Mouse (Mus musculus) heart, embryonic 15.5 days (tissue): ENCODE data around the gene Ppp2r5d. TPM values are rescaled to one million over a fixed set of nuclear protein-coding genes. Genes with fewer than 3 reads are reported as not detected.

Experiments used
- ATAC-seq: fragments of 200-750 bp; cut with Nextera tagmentation; replicated peaks from 2 replicates; pipeline ENCODE4 v1.8.0; 2017; ENCODE audit warnings: low read depth, moderate TSS enrichment; ENCODE audit not compliant: insufficient number of reproducible peaks, insufficient read depth, low FRiP score
- H3K27ac ChIP-seq: fragments of 300-500 bp; sonication (generic); 2 replicates; pipeline ENCODE4 v1.5.1; 2015; ENCODE audit warnings: mild to moderate bottlenecking, inconsistent platforms
- H3K27me3 ChIP-seq: fragments of 300-500 bp; sonication (generic); 2 replicates; pipeline ENCODE4 v1.6.1; 2015; ENCODE audit warnings: inconsistent platforms
- H3K36me3 ChIP-seq: fragments of 300-500 bp; sonication (generic); 2 replicates; pipeline ENCODE4 v1.6.1; 2015; ENCODE audit warnings: mild to moderate bottlenecking, inconsistent platforms
- H3K4me1 ChIP-seq: fragments of 300-500 bp; sonication (generic); replicated peaks from 2 replicates; pipeline ENCODE4 v1.6.1; 2015; ENCODE audit warnings: inconsistent platforms
- H3K4me2 ChIP-seq: fragments of 300-500 bp; sonication (generic); 2 replicates; pipeline ENCODE4 v1.6.1; 2015; ENCODE audit warnings: inconsistent platforms, mild to moderate bottlenecking, moderate library complexity
- H3K4me3 ChIP-seq: fragments of 300-500 bp; sonication (generic); 2 replicates; pipeline ENCODE4 v1.5.1; 2015; ENCODE audit warnings: mild to moderate bottlenecking, inconsistent platforms
- H3K9ac ChIP-seq: fragments of 300-500 bp; sonication (generic); 2 replicates; pipeline ENCODE4 v1.6.1; 2015; ENCODE audit warnings: mild to moderate bottlenecking, inconsistent platforms
- H3K9me3 ChIP-seq: fragments of 300-500 bp; sonication (generic); replicated peaks from 2 replicates; pipeline ENCODE4 v1.6.1; 2016; ENCODE audit warnings: inconsistent platforms
- WGBS: fragments of 180-500 bp; shearing (Covaris S2); methylation state at CpG from one replicate; pipeline ENCODE4 v1.1.7; 2015; ENCODE audit warnings: mixed read lengths; 5-methylcytosine and 5-hydroxymethylcytosine counted together
- polyA plus RNA-seq: library from polyadenylated mRNA; unstranded; fragments of >200 nt; fragmentation: Nextera tagmentation; extraction: Ambion mirVana; gene quantifications from 2 replicates; pipeline ENCODE4 v1.2.1, GENCODE M21; 2015

Gene Ppp2r5d
- polyA plus RNA-seq, 1 experiment from 2014 or later = 44.6 TPM

- no peaks in the 10 kb centered on the region for H3K9me3 ChIP-seq
- ATAC-seq = no peak
- H3K4me1 ChIP-seq = peaks cover 24% of the 10 kb centered on the region
- WGBS = 78% methylated on average over 3 of the region's 3 CpGs
- H3K27ac ChIP-seq = no peak overlapping the region
- H3K36me3 ChIP-seq = peaks cover 7% of the 10 kb centered on the region; the same call in 1 of the 2 replicates
- H3K27me3 ChIP-seq = no peaks in the 10 kb centered on the region
- no peak overlapping the region for H3K4me3 ChIP-seq
- H3K4me2 ChIP-seq = no peak overlapping the region
- no peak overlapping the region for H3K9ac ChIP-seq
Observed at GRCm38 (mm10) chr17:46699912-46700311, 5.0 kb downstream of the Ppp2r5d start.

GRCm38 (mm10) chr17:46699245-46699644 lies 5.7 kb downstream of the Ppp2r5d start:
- ATAC-seq = no peak
- Histone ChIP-seq H3K36me3 (peaks cover 7% of the 10 kb centered on the region; the same call in 1 of the 2 replicates), H3K27ac (no peak overlapping the region), H3K4me2 (no peak overlapping the region), H3K4me3 (no peak overlapping the region), H3K9me3 (no peaks in the 10 kb centered on the region), H3K4me1 (peaks cover 24% of the 10 kb centered on the region), H3K9ac (no peak overlapping the region), H3K27me3 (no peaks in the 10 kb centered on the region)
- 86% methylated on average over 5 of the region's 5 CpGs for WGBS

- Histone ChIP-seq H3K4me3 (no peak overlapping the region), H3K9me3 (no peaks in the 10 kb centered on the region), H3K27me3 (no peaks in the 10 kb centered on the region), H3K4me2 (no peak overlapping the region), H3K27ac (no peak overlapping the region), H3K9ac (no peak overlapping the region), H3K4me1 (peaks cover 18% of the 10 kb centered on the region), H3K36me3 (peaks cover 7% of the 10 kb centered on the region; the same call in 1 of the 2 replicates)
- ATAC-seq = no peak
- WGBS = 82% methylated on average over 6 of the region's 6 CpGs
Observed at GRCm38 (mm10) chr17:46698515-46698914, 6.4 kb downstream of the Ppp2r5d start.

GRCm38 (mm10) chr17:46694517-46695063 lies 10.3 kb downstream of the Ppp2r5d start:
- 78% methylated on average over 1 of the region's 1 CpGs for WGBS
- no peaks in the 10 kb centered on the region for H3K27me3 ChIP-seq
- peaks cover 13% of the 10 kb centered on the region for H3K36me3 ChIP-seq

DNA sequence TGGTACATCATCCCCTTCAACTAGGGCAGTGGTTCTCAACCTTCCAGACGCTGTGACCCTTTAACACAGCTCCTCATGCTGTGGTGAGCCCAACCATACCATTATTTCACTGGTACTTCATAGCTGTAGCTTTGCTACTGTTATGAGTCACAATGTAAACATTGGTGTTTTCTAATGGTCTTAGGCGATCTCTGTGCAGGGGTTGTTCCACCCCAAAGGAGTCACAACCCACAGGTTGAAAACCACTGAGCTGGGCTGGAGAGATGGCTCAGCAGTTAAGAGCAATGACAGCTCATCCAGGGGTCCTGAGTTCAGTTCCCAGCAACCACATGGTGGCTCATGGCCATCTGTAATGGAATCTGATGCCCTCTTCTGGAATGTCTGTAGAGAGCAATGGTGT lies 13.5 kb downstream of the Ppp2r5d start:
- Histone ChIP-seq H3K4me1 (no peaks in the 10 kb centered on the region), H3K4me2 (no peak overlapping the region), H3K27me3 (no peaks in the 10 kb centered on the region), H3K9ac (no peak overlapping the region), H3K4me3 (no peak overlapping the region), H3K9me3 (no peaks in the 10 kb centered on the region), H3K27ac (no peak overlapping the region), H3K36me3 (peaks cover 16% of the 10 kb centered on the region)
- no peak for ATAC-seq
- WGBS = 87% methylated on average over 2 of the region's 2 CpGs

More at GRCm38 (mm10) chr17:46694517-46695063, 10.3 kb downstream of the Ppp2r5d start:
- no peak for ATAC-seq
- no peak overlapping the region for H3K4me2 ChIP-seq
- no peak overlapping the region for H3K4me3 ChIP-seq
- no peaks in the 10 kb centered on the region for H3K4me1 ChIP-seq
- no peaks in the 10 kb centered on the region for H3K9me3 ChIP-seq
- no peak overlapping the region for H3K9ac ChIP-seq
- no peak overlapping the region for H3K27ac ChIP-seq

DNA sequence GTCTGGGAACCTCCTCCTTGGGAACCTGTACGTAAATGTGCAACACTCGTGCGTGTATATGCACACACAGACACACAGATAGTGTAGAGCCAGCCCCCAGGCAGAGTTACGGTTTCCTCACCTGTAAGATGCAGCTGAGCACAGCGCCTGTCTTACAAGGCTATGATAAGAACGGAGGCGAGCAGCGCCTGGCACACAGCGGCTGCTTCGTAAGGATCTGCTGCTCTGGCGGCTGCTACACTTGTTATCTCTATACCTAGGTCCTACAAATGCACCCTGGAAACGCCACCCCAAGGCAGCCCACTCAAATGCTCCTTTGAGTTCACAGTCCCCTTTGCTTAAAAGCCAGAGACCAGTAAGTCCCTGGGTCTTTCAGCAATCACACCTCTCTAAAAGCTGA lies 14.2 kb downstream of the Ppp2r5d start:
- ATAC-seq = no peak
- no peaks in the 10 kb centered on the region for H3K9me3 ChIP-seq
- no peak overlapping the region for H3K4me3 ChIP-seq
- no peak overlapping the region for H3K27ac ChIP-seq
- H3K9ac ChIP-seq = no peak overlapping the region
- H3K36me3 ChIP-seq = peaks cover 23% of the 10 kb centered on the region
- H3K4me1 ChIP-seq = no peaks in the 10 kb centered on the region
- H3K27me3 ChIP-seq = no peaks in the 10 kb centered on the region
- 66% methylated on average over 12 of the region's 12 CpGs for WGBS
- H3K4me2 ChIP-seq = no peak overlapping the region

- Histone ChIP-seq H3K4me3 (no peak overlapping the region), H3K9ac (no peak overlapping the region), H3K36me3 (peaks cover 45% of the 10 kb centered on the region), H3K9me3 (no peaks in the 10 kb centered on the region), H3K27me3 (no peaks in the 10 kb centered on the region), H3K4me1 (peaks cover 7% of the 10 kb centered on the region), H3K4me2 (no peak overlapping the region), H3K27ac (no peak overlapping the region)
- WGBS = 86% methylated on average over 6 of the region's 6 CpGs
- no peak for ATAC-seq
Observed at GRCm38 (mm10) chr17:46685913-46686312, 19.0 kb downstream of the Ppp2r5d start.

GRCm38 (mm10) chr17:46682654-46683389 lies 22.1 kb downstream of the Ppp2r5d start:
- no peak overlapping the region for H3K27ac ChIP-seq
- no peaks in the 10 kb centered on the region for H3K9me3 ChIP-seq
- WGBS = 85% methylated on average over 16 of the region's 16 CpGs
- H3K4me3 ChIP-seq = no peak overlapping the region
- no peak for ATAC-seq
- no peaks in the 10 kb centered on the region for H3K27me3 ChIP-seq
- peaks cover 27% of the 10 kb centered on the region for H3K4me1 ChIP-seq
- peaks cover 45% of the 10 kb centered on the region for H3K36me3 ChIP-seq
- H3K4me2 ChIP-seq = no peak overlapping the region
- H3K9ac ChIP-seq = no peak overlapping the region

DNA sequence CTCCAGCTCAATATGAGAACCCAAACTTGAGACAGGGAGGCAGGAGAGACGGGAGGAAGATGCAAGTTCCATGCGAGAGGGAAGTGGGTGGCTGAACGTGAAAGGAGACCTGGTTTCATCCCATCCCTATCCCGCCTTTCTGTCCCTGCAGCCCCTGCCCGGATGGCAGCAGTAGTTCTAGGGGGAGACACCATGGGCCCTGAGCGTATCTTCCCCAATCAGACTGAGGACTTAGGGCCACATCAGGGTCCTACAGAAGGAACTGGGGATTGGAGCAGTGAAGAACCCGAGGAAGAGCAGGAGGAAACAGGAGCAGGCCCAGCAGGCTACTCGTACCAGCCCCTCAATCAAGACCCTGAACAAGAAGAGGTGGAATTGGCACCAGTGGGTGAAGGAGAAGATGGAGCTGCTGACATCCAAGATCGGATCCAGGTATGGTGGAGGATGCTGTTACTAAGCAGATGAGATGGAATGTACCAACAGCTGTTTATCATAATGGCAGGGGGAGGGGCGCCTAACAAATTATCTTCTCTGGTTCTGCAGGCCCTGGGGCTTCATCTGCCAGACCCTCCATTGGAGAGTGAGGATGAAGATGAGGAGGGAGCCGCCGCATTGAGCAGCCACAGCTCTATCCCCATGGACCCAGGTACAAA lies 23.3 kb downstream of the Ppp2r5d start:
- peaks cover 30% of the 10 kb centered on the region for H3K4me1 ChIP-seq
- WGBS = 25% methylated on average over 12 of the region's 12 CpGs
- peak overlapping the region; percentile 77 for H3K27ac ChIP-seq
- ATAC-seq = no peak
- no peaks in the 10 kb centered on the region for H3K27me3 ChIP-seq
- peak overlapping the region; percentile 74 for H3K4me2 ChIP-seq
- H3K36me3 ChIP-seq = peaks cover 49% of the 10 kb centered on the region
- H3K9me3 ChIP-seq = no peaks in the 10 kb centered on the region
- peak overlapping the region; percentile 99 for H3K4me3 ChIP-seq
- peak overlapping the region; percentile 70 for H3K9ac ChIP-seq

DNA sequence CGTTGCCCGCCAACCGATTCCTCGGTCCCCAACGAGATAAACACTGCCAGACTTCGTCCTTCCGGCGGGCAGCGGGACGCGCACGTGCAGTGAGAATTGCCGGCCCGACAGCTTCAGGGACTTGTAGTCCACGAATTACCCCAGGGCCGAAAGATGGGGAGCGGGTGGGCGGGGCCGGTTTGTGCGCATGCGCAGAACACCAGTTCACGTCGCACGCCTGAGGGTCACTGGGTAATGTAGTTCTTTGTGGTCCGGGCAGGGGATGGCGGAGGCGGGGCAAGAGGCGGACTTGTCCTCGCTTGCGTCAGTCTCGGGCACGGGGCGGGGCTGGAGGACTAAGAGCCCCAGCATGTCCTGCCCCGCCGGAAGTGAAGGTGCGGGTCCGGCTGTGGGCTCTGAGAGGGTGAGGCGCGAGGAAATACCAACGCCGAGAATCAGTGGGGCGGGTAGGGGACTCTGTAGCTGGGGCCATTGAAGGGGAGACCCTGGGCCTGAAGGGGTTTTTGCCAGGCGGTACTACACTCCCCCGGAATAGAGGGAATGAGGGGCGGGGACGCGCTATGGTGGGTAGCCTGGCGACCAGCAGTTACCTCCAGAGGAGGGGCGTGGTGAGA lies 24.0 kb downstream of the Ppp2r5d start, which contains the start of gene Klhdc3:
TSS of gene Klhdc3 (minus strand) at position 155 of the 614 bp plus-strand sequence.
- Histone ChIP-seq H3K9ac (peak within 1 kb of the TSS; percentile 83), H3K27me3 (no peaks in the 10 kb centered on the region), H3K9me3 (no peaks in the 10 kb centered on the region), H3K36me3 (peaks cover 49% of the 10 kb centered on the region), H3K4me3 (peak within 1 kb of the TSS; percentile 99), H3K4me2 (peak within 1 kb of the TSS; percentile 74), H3K27ac (peak within 1 kb of the TSS; percentile 98), H3K4me1 (peaks cover 30% of the 10 kb centered on the region)
- peak; percentile 97 for ATAC-seq
- WGBS = 0% methylated on average over 49 of the region's 49 CpGs
